Mouse (Mus musculus) cerebellum, adult 11-12 months (tissue): ENCODE measurements around the gene Snrpf.
"Not testable (repeated sequence)": the region's sequence is repeated elsewhere in the genome, so short reads cannot be mapped to it uniquely, and the experiment has no call there.

ENCODE experiments used
- DNase-seq: peaks from one replicate; pipeline ENCODE4 v3.0.0; 2022

Snrpf gene

GRCm38 (mm10) chr10:93574966-93575365, 14.5 kb downstream of the Snrpf start:
- DNase-seq = no peak

- DNase-seq = no peak
These were observed 17.3 kb downstream of the Snrpf start for GRCm38 (mm10) chr10:93572209-93572608.

DNA sequence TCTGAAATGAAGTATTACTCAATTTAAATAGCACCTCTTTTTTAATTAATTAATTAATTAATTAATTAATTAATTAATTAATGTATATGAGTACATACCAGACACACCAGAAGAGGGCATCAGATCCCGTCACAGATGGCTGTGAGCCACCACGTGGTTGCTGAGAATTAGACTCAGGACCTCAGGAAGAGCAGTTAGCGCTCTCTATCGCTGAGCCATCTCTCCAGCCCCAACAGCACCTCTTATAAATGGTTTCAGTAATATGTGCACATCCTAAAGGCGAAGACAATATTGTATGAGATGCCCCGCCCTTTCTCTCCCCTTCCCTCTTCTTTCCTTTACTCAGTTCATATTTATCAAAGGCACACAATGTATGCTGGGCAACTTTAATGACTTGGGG, 20.8 kb downstream of the Snrpf start:
- DNase-seq = no peak

- DNase-seq = no peak
These were observed 21.5 kb downstream of the Snrpf start for GRCm38 (mm10) chr10:93567841-93568566.

DNA sequence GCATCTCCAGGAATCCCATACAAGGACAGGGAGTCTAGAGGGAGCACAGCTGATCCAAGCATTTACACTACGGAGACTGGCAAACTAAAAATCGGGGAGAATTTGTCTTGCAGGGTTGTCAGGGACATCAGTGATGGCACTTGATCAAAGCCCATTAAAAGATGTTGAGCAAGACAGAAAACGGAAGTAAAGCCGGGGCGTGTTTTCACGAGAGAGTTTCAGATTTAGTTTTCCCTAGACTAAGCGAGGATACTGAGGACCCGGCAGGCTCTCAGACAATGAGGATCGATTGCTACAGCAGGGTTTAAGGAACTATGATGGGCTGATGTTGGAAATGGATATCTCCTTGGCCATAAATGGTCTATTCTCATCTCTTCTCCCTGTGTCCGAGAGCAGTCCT, 22.4 kb downstream of the Snrpf start:
- DNase-seq = no peak

GRCm38 (mm10) chr10:93564518-93565090, 24.9 kb downstream of the Snrpf start:
- DNase-seq = no peak

GRCm38 (mm10) chr10:93559786-93560185, 29.7 kb downstream of the Snrpf start:
- no peak for DNase-seq

GRCm38 (mm10) chr10:93557971-93558370, 31.5 kb downstream of the Snrpf start:
- DNase-seq = not testable (repeated sequence)

GRCm38 (mm10) chr10:93552596-93552995, 36.9 kb downstream of the Snrpf start:
- DNase-seq = no peak

DNA sequence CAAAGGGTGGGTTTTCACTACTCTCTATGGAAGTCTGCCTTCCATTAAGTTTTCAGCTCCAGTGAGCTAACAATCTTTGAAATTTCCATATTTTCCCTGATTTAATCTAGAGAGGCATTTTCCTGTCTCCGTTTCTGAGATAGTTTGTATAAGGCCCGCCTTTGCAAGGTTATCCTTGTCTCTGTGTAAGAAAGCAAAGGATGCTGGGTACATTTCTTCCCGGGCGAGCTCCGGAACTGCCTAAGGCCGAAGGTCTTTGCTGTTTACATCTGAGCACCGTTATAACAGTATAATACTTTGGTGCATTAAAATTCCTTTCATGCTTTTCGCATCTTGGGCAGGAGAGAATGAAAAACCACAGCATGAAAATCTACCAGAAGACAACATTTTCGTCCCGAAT, 39.7 kb downstream of the Snrpf start:
- DNase-seq = no peak

- peak; percentile 61 for DNase-seq
These were observed 40.5 kb downstream of the Snrpf start for GRCm38 (mm10) chr10:93548991-93549390.

GRCm38 (mm10) chr10:93547741-93548270, 41.7 kb downstream of the Snrpf start:
- no peak for DNase-seq

DNA sequence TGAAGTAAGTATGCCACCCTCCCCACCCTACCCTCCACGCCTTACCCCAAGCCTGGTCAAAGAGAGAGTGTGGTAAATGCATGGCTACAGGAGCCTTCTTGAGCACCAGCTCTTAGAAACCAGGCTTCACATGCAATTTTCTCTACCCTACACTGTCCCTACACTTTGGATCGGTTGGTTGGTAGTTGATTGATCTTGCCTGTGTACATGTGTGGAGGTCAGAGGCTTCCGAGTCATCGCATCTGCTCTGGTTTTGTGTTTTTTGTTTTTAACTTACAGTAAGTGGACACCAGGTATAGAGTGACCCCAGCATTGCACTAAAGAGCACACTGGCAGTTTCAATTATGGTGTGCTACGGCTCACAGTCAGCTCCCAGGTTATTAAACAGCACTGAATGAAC, 45.3 kb downstream of the Snrpf start:
- no peak for DNase-seq

- DNase-seq = no peak
These were observed 46.3 kb downstream of the Snrpf start for GRCm38 (mm10) chr10:93543176-93543575.

- DNase-seq = no peak
These were observed 47.1 kb downstream of the Snrpf start for GRCm38 (mm10) chr10:93542356-93542755.

GRCm38 (mm10) chr10:93541585-93541984, 47.9 kb downstream of the Snrpf start:
- DNase-seq = no peak

- DNase-seq = no peak
These were observed 48.9 kb downstream of the Snrpf start, which contains the start of gene Ccdc38 for GRCm38 (mm10) chr10:93540431-93541210. Gene Ccdc38, plus strand, starts transcription at chr10:93540632.

GRCm38 (mm10) chr10:93539775-93540430, 49.6 kb downstream of the Snrpf start, which contains the start of gene Amdhd1:
Gene Amdhd1, minus strand, starts transcription at chr10:93540033.
- DNase-seq = peak; percentile 33

- no peak for DNase-seq
These were observed 50.7 kb downstream of the Snrpf start for GRCm38 (mm10) chr10:93538818-93539217.

GRCm38 (mm10) chr10:93538287-93538686, 51.2 kb downstream of the Snrpf start:
- DNase-seq = no peak
